Mouse (Mus musculus) kidney, embryonic 16.5 days (tissue): ENCODE measurements around the gene Pkd1l1. TPM values are rescaled to one million over a fixed set of nuclear protein-coding genes. Genes with fewer than 3 reads are reported as not detected.
A peak's percentile ranks its signal among the peaks of the same experiment; 100 is the strongest.

Experiments used
- ATAC-seq: fragments of 200-750 bp; cut with Nextera tagmentation; 2 replicates; pipeline ENCODE4 v1.8.0; 2017; ENCODE audit warnings: moderate TSS enrichment; ENCODE audit not compliant: low FRiP score, low TSS enrichment
- H3K27ac ChIP-seq: fragments of 300-500 bp; sonication (generic); 2 replicates; pipeline ENCODE4 v1.5.1; 2014; ENCODE audit warnings: low read length
- H3K27me3 ChIP-seq: fragments of 300-500 bp; sonication (generic); 2 replicates; pipeline ENCODE4 v1.6.1; 2014; ENCODE audit warnings: low read length, control low read depth, mixed read lengths; ENCODE audit not compliant: insufficient read depth
- H3K36me3 ChIP-seq: fragments of 300-500 bp; sonication (generic); 2 replicates; pipeline ENCODE4 v1.6.1; 2014; ENCODE audit warnings: low read length, control low read depth, mixed read lengths; ENCODE audit not compliant: insufficient read depth
- H3K4me1 ChIP-seq: fragments of 300-500 bp; sonication (generic); 2 replicates; pipeline ENCODE4 v1.6.1; 2014; ENCODE audit warnings: low read length, control low read depth, mixed read lengths; ENCODE audit not compliant: insufficient read depth
- H3K4me2 ChIP-seq: fragments of 300-500 bp; sonication (generic); replicated peaks from 2 replicates; pipeline ENCODE4 v1.6.1; 2014; ENCODE audit warnings: low read depth, low read length
- H3K4me3 ChIP-seq: fragments of 300-500 bp; sonication (generic); 2 replicates; pipeline ENCODE4 v1.5.1; 2014; ENCODE audit warnings: mild to moderate bottlenecking, low read length
- H3K9ac ChIP-seq: fragments of 300-500 bp; sonication (generic); replicated peaks from 2 replicates; pipeline ENCODE4 v1.6.1; 2014; ENCODE audit warnings: low read length
- H3K9me3 ChIP-seq: fragments of 300-500 bp; sonication (generic); 2 replicates; pipeline ENCODE4 v1.6.1; 2016; ENCODE audit warnings: low read length, control low read depth
- WGBS: fragments of 180-500 bp; shearing (Covaris S2); extraction: QIAGEN DNeasy Blood & Tissue Kit; methylation state at CpG from one replicate; pipeline ENCODE4 v1.1.7; 2014; 5-methylcytosine and 5-hydroxymethylcytosine counted together
- polyA plus RNA-seq: library from polyadenylated mRNA; unstranded; fragments of >200 nt; fragmentation: Nextera tagmentation; extraction: Ambion mirVana; gene quantifications from 2 replicates; pipeline ENCODE4 v1.2.1, GENCODE M21; 2015

Gene Pkd1l1
- polyA plus RNA-seq, 1 experiment from 2014 or later: 0.45 TPM

DNA sequence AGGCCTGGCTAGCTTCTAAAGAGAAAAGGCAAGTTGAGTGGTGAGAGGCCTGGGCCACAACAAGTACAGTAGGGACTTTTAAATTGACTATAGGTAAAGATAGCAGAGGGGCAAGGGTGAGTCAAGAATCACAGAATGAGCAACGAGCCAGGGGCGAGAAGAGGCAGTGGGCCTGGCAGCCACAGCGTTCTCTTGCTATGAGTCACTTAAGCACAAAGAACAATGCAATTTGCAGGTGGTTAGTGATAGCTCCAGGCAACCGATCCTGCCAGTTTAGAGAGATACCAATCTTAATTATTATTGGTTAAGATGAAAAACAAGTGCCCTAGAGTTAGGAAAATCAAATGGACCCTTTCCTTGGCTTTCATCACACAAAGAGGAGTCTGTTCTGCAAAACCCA, 142.5 kb downstream of the Pkd1l1 start:
- Histone ChIP-seq H3K4me3 (no peak overlapping the region), H3K9ac (no peak overlapping the region), H3K27ac (no peak overlapping the region), H3K36me3 (no peaks in the 10 kb centered on the region), H3K9me3 (no peaks in the 10 kb centered on the region), H3K27me3 (no peaks in the 10 kb centered on the region), H3K4me1 (peaks cover 18% of the 10 kb centered on the region), H3K4me2 (no peak overlapping the region)
- ATAC-seq: no peak
- 72% methylated on average over 4 of the region's 4 CpGs for WGBS

DNA sequence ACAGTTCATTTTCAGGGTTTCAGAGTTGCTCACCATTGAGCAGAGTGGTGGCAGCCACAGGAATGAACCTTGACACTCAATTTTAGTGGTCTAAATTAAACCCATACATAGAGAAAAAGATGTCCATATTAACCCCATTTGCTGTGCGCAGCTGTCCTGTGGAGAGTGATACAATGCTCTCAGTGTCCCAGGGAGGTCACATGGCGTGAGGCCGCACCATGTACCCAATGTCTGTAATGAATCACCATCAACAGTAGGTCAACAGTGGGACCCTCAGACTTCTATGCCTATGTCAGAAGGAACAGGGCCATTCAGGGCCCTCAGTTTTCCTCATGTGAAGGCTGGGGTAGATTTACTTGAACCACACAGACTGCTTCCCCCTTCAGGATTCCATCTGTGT, 143.5 kb downstream of the Pkd1l1 start:
- Histone ChIP-seq H3K9me3 (no peaks in the 10 kb centered on the region), H3K9ac (no peak overlapping the region), H3K4me1 (peaks cover 18% of the 10 kb centered on the region), H3K27ac (no peak overlapping the region), H3K36me3 (no peaks in the 10 kb centered on the region), H3K4me3 (no peak overlapping the region), H3K27me3 (no peaks in the 10 kb centered on the region), H3K4me2 (no peak overlapping the region)
- WGBS: 93% methylated on average over 3 of the region's 3 CpGs
- ATAC-seq: no peak

DNA sequence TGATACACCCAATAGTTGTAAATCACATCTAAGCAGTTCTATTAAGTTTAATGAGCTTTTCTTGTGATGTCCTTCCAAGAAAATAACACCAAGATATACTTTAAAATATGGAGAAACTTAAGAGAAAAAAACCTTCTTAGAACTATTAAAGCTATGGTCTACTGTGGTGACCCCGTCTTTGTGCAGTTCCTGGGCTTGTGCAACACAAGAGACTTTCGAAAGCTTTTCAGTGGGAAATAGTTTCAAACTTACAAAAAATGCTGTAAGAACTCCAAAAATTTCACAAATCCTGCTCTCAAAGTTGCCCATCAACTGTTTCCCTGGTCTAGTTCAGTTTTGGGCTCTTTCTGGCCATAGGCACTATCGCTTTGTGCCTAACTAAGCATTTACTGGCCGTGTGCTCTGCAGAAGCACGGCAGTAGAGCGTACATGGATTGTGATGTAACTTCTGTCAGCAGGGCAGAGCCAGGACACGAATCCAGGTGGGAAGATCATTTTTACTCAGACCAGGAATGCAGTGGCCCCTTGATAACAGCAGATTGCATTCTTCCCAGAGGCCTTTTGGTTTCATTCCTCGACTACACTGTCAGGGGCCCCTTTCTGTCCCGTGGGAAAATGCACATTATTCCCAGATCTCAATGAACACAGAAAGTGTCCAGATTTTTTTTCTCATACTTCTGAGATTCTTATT, 144.1 kb downstream of the Pkd1l1 start:
- no peak overlapping the region for H3K4me3 ChIP-seq
- peaks cover 18% of the 10 kb centered on the region for H3K4me1 ChIP-seq
- ATAC-seq: no peak
- no peaks in the 10 kb centered on the region for H3K36me3 ChIP-seq
- H3K27me3 ChIP-seq: no peaks in the 10 kb centered on the region
- no peaks in the 10 kb centered on the region for H3K9me3 ChIP-seq
- H3K27ac ChIP-seq: peak overlapping the region; percentile 66
- H3K9ac ChIP-seq: no peak overlapping the region
- no peak overlapping the region for H3K4me2 ChIP-seq
- 68% methylated on average over 9 of the region's 9 CpGs for WGBS

DNA sequence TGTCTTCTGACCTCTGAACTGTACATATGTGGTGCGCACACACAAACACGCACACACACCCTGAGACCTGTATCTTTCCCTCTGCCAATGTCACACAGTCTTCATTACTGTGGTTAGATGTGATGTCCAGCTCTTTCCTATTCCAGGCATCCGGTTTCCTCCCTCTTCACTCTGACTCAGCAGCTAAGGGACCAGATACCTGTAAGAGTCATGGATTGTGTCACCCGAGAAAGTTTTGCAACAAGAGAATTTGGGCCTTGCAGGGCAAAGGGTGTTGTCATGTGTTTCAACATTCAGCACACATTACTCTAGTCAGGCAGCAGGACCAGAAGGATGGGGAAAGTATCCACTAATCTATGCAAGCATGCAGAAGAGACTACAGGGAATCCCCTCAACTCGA, 146.5 kb downstream of the Pkd1l1 start:
- Histone ChIP-seq H3K4me3 (no peak overlapping the region), H3K4me2 (no peak overlapping the region), H3K4me1 (peaks cover 18% of the 10 kb centered on the region), H3K9ac (no peak overlapping the region), H3K36me3 (no peaks in the 10 kb centered on the region), H3K9me3 (no peaks in the 10 kb centered on the region), H3K27ac (no peak overlapping the region), H3K27me3 (no peaks in the 10 kb centered on the region)
- ATAC-seq: no peak
- whole genome bisulfite sequencing: 88% methylated on average over 5 of the region's 5 CpGs

DNA sequence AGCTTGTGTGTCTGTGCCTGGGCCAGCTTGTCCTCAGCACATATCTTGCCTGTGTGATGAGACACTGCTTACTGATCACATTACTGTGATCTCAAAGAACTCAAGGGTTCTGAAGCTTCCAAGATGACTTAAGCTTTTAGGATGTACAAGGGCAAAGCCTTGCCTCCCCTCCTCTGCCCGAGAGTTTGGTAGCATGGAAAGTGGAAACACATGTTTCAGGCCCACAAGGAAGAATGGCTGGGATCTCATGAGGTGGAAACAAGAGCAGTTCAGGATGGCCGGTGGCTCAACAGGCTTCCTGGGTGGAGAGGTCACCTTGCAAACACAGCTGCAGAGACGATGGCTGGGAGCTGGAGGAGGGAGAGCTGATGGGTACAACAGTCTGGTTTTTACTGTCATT, 147.0 kb downstream of the Pkd1l1 start:
- Histone ChIP-seq H3K4me3 (no peak overlapping the region), H3K9ac (no peak overlapping the region), H3K4me2 (no peak overlapping the region), H3K36me3 (no peaks in the 10 kb centered on the region), H3K27me3 (no peaks in the 10 kb centered on the region), H3K27ac (no peak overlapping the region), H3K9me3 (no peaks in the 10 kb centered on the region), H3K4me1 (peaks cover 18% of the 10 kb centered on the region)
- 44% methylated on average over 3 of the region's 3 CpGs for WGBS
- no peak for ATAC-seq

DNA sequence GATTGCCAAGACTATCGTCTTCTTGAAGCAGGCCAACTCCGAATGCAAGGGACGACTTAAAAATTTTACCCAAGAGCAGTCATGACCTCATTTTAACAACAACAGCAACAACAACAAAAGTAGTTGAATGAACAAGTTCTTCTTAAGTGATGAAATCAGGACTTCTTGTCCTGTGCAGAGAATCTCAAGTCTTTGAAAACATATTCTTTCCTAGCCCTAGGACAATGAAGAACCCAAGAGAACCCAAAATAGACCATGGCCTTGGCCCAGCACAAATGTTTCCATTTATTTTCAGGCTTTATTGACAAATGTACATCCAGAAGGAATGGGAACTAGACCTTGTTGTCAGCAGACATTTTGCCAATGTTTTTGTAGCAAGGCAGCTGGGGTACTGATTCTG, 147.7 kb downstream of the Pkd1l1 start:
- 82% methylated on average over 3 of the region's 3 CpGs for WGBS
- Histone ChIP-seq H3K9ac (no peak overlapping the region), H3K4me1 (peaks cover 18% of the 10 kb centered on the region), H3K4me3 (no peak overlapping the region), H3K9me3 (no peaks in the 10 kb centered on the region), H3K27me3 (no peaks in the 10 kb centered on the region), H3K36me3 (no peaks in the 10 kb centered on the region), H3K27ac (no peak overlapping the region), H3K4me2 (no peak overlapping the region)
- ATAC-seq: no peak

DNA sequence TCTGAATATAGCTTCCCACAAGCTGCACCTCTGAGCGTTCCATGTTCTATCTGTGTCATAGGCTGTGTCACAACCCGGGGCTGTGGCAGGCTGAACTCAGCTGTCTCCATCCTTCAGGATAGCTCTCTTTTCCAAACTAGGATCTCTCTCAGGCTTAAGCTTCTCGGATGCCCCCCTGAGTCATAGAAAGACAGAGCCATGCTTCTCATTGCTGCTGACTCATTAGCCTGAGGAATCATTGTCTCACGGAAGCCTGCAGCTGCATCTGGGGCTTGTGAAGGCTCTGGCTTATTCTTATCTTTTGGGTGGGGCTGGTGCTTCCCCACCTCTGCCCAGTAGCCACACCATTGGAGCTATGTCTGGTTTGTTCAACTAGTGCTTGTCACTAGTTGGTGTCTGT, 151.7 kb downstream of the Pkd1l1 start:
- no peak for ATAC-seq
- Histone ChIP-seq H3K4me2 (no peak overlapping the region), H3K9ac (no peak overlapping the region), H3K4me3 (no peak overlapping the region), H3K27ac (no peak overlapping the region), H3K36me3 (no peaks in the 10 kb centered on the region), H3K27me3 (no peaks in the 10 kb centered on the region), H3K9me3 (no peaks in the 10 kb centered on the region), H3K4me1 (0 out of 2 replicates have a peak, but pooled peaks cover 5% of the 10 kb centered on the region)
- 89% methylated on average over 4 of the region's 4 CpGs for WGBS

DNA sequence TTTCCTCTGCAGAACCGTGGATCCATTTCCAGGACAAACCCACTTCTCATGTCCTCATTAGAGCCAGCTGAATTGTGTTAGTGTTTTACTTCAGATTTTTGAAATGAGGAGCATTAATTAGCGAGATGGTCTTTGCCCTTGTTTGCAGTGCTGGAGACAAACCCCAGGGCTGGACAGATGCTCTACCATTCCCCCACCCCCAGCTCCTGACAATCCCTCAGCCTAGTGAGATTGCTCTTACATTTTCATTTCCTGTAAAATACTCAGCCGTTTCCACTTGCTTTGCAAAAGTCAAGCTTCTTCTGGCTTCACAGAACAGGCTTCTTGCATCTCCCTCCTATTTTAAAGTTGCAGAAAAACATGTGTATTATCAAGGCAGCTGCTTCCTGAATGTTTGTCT, 155.7 kb downstream of the Pkd1l1 start:
- 48% methylated on average over 3 of the region's 3 CpGs for WGBS
- peak overlapping the region; percentile 1 for H3K27ac ChIP-seq
- H3K27me3 ChIP-seq: no peaks in the 10 kb centered on the region
- no peak overlapping the region for H3K9ac ChIP-seq
- ATAC-seq: no peak
- H3K4me1 ChIP-seq: 0 out of 2 replicates have a peak, but pooled peaks cover 13% of the 10 kb centered on the region
- H3K9me3 ChIP-seq: no peaks in the 10 kb centered on the region
- H3K4me3 ChIP-seq: no peak overlapping the region
- no peaks in the 10 kb centered on the region for H3K36me3 ChIP-seq
- H3K4me2 ChIP-seq: no peak overlapping the region

DNA sequence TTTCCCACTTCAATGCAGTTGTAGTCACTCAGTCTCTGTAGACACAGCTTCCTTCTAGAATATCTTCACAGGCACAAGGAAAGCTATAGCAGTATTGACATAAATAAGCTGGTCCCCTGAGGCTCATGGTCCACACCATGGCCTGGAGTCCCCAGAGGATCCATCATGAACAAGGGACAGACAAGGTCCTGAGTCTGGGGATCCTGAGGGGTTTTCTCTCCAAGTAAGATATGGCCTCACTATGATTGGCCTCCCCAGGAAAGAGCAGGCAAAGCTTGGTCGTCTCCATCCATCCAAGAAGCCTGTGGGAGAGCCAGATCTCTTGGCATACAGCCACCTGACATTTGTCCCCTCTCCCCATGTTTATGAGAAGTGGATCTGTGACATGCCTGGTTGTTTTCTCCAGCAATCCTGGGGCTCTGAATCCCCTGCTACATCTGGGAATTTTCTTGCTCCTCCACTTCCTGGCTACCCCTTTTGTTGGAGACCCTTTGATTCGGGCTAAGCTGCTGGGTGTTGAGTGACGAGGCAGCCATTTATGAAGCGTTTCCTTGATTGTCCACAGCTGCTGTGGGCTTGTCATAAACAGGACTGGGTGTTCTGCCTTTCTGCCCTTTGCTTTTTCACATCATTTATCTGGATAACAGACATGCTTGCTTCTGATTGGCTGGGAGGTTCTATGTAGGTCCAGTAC, 158.8 kb downstream of the Pkd1l1 start:
- Histone ChIP-seq H3K4me2 (no peak overlapping the region), H3K9ac (no peak overlapping the region)
- WGBS: 26% methylated on average over 4 of the region's 4 CpGs

DNA sequence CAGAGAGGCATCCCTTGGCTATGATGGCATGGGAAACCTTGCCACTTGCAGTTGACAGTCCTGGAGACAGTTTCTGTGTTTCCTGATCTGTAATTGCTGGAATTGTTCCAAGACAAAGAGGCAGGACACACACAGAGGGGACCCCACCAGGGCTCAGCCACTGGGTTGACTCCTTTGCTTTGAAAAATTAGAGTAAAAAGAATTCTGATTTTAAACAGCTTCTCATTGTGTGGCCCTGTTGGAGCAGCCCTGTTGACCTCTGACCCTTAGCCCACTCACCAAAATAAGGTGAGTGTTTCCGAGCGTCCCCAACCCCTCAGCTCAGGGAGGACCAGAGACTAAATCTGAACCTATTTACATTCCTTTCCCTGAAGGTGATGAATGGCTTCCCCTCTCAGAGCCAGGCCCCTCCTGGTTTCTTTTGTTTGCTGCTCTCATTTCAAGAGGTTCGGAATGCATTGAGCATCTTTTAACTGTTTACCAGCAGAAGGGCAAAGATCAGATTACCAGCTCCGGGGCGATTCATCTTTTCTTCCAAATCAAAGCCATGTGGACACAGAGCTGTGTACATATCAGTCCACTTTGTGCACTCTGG, 161.5 kb downstream of the Pkd1l1 start:
- Histone ChIP-seq H3K27ac (0 out of 2 replicates have a peak overlapping the region, but pooled peaks have one; percentile 1), H3K27me3 (no peaks in the 10 kb centered on the region), H3K4me1 (0 out of 2 replicates have a peak, but pooled peaks cover 13% of the 10 kb centered on the region), H3K9me3 (no peaks in the 10 kb centered on the region), H3K9ac (no peak overlapping the region), H3K36me3 (no peaks in the 10 kb centered on the region), H3K4me2 (no peak overlapping the region), H3K4me3 (no peak overlapping the region)
- WGBS: 19% methylated on average over 5 of the region's 5 CpGs
- peak; percentile 20; the same call in 1 of the 2 replicates for ATAC-seq

More for the DNA sequence above, 158.8 kb downstream of the Pkd1l1 start:
- Histone ChIP-seq H3K36me3 (no peaks in the 10 kb centered on the region), H3K4me3 (no peak overlapping the region), H3K27ac (peak overlapping the region; percentile 79), H3K4me1 (0 out of 2 replicates have a peak, but pooled peaks cover 17% of the 10 kb centered on the region), H3K9me3 (no peaks in the 10 kb centered on the region), H3K27me3 (no peaks in the 10 kb centered on the region)
- ATAC-seq: peak; percentile 88
